Mouse (Mus musculus) E14TG2a.4 (cell line): ENCODE results near the gene Tmx4.

Source experiments
- CTCF ChIP-seq: conservative IDR thresholded peaks from 2 replicates; pipeline ENCODE4 v1.5.1; 2014; ENCODE audit warnings: low read length
- NANOG ChIP-seq: IDR thresholded peaks from 2 replicates; pipeline ENCODE4 v1.6.1; 2014; ENCODE audit warnings: borderline replicate concordance, low read length, mixed read lengths

- TF ChIP-seq CTCF (no peak), NANOG (no peak)
Measured at GRCm38 (mm10) chr2:134585243-134585642, 58.7 kb downstream of the Tmx4 start.
